Mouse (Mus musculus): ENCODE measurements around the gene Krtcap3.

The Krtcap3 gene

GRCm38 (mm10) chr5:31252795-31253545 lies 1.5 kb downstream of the Krtcap3 start:
- peak; percentile 28 for DNase-seq (ENCODE audit: low spot score)

GRCm38 (mm10) chr5:31253806-31254205 lies 2.3 kb downstream of the Krtcap3 start:
- DNase-seq (ENCODE audit: low spot score) = no peak

GRCm38 (mm10) chr5:31254452-31254851 lies 3.0 kb downstream of the Krtcap3 start:
- DNase-seq (ENCODE audit: low spot score) = no peak

GRCm38 (mm10) chr5:31254901-31255300 lies 3.4 kb downstream of the Krtcap3 start:
- DNase-seq (ENCODE audit: low spot score) = no peak

GRCm38 (mm10) chr5:31255381-31255780 lies 3.9 kb downstream of the Krtcap3 start:
- DNase-seq (ENCODE audit: low spot score) = no peak

GRCm38 (mm10) chr5:31255971-31256370 lies 4.5 kb downstream of the Krtcap3 start:
- DNase-seq (ENCODE audit: low spot score) = no peak

GRCm38 (mm10) chr5:31257616-31258015 lies 6.1 kb downstream of the Krtcap3 start:
- no peak for DNase-seq (ENCODE audit: low spot score)

GRCm38 (mm10) chr5:31266101-31266500 lies 14.6 kb downstream of the Krtcap3 start:
- DNase-seq (ENCODE audit: low spot score) = no peak

GRCm38 (mm10) chr5:31267686-31268085 lies 16.2 kb downstream of the Krtcap3 start:
- no peak for DNase-seq (ENCODE audit: low spot score)

GRCm38 (mm10) chr5:31273018-31273417 lies 21.5 kb downstream of the Krtcap3 start:
- no peak for DNase-seq (ENCODE audit: low spot score)

GRCm38 (mm10) chr5:31279245-31279988 lies 27.9 kb downstream of the Krtcap3 start:
- no peak for DNase-seq (ENCODE audit: low spot score)

- no peak for DNase-seq (ENCODE audit: low spot score)
Observed at GRCm38 (mm10) chr5:31288225-31288624, 36.7 kb downstream of the Krtcap3 start.

- DNase-seq (ENCODE audit: low spot score) = no peak
Observed at GRCm38 (mm10) chr5:31288655-31289054, 37.2 kb downstream of the Krtcap3 start.

- DNase-seq (ENCODE audit: low spot score) = no peak
Observed at GRCm38 (mm10) chr5:31289626-31290230, 38.2 kb downstream of the Krtcap3 start.

- DNase-seq (ENCODE audit: low spot score) = peak; percentile 100
Observed at GRCm38 (mm10) chr5:31290521-31291360, 39.2 kb downstream of the Krtcap3 start, which contains the start of gene Ift172. Gene Ift172, minus strand, starts transcription at chr5:31291116.

- no peak for DNase-seq (ENCODE audit: low spot score)
Observed at GRCm38 (mm10) chr5:31291361-31291688, 39.8 kb downstream of the Krtcap3 start.

GRCm38 (mm10) chr5:31294964-31295605 lies 43.6 kb downstream of the Krtcap3 start:
- peak; percentile 29 for DNase-seq (ENCODE audit: low spot score)

- peak; percentile 69 for DNase-seq (ENCODE audit: low spot score)
Observed at GRCm38 (mm10) chr5:31295606-31296141, 44.2 kb downstream of the Krtcap3 start, which contains the start of gene Fndc4. Gene Fndc4, minus strand, starts transcription at chr5:31296080.

GRCm38 (mm10) chr5:31297047-31297757 lies 45.7 kb downstream of the Krtcap3 start, which contains the start of gene Gckr:
Gene Gckr, plus strand, starts transcription at chr5:31297443.
- DNase-seq (ENCODE audit: low spot score) = no peak

- no peak for DNase-seq (ENCODE audit: low spot score)
Observed at GRCm38 (mm10) chr5:31297981-31298380, 46.5 kb downstream of the Krtcap3 start.

Measured in embryo, embryonic 10 days (tissue).